Mouse (Mus musculus) forebrain, embryonic 15.5 days (tissue): ENCODE measurements around the gene Chst11. TPM values are rescaled to one million over a fixed set of nuclear protein-coding genes. Genes with fewer than 3 reads are reported as not detected.

ENCODE experiments used
- ATAC-seq: fragments of 200-750 bp; cut with Nextera tagmentation; replicated peaks from 2 replicates; pipeline ENCODE4 v1.8.0; 2017; ENCODE audit warnings: mild to moderate bottlenecking, moderate TSS enrichment, moderate library complexity
- H3K27ac ChIP-seq: fragments of 300-500 bp; sonication (generic); replicated peaks from 2 replicates; pipeline ENCODE4 v1.5.1; 2015; ENCODE audit warnings: mild to moderate bottlenecking, inconsistent platforms
- H3K27me3 ChIP-seq: fragments of 300-500 bp; sonication (generic); 2 replicates; pipeline ENCODE4 v1.6.1; 2015; ENCODE audit warnings: inconsistent platforms
- H3K36me3 ChIP-seq: fragments of 300-500 bp; sonication (generic); 2 replicates; pipeline ENCODE4 v1.6.1; 2015; ENCODE audit warnings: mild to moderate bottlenecking, inconsistent platforms
- H3K4me1 ChIP-seq: fragments of 300-500 bp; sonication (generic); 2 replicates; pipeline ENCODE4 v1.6.1; 2015; ENCODE audit warnings: inconsistent platforms
- H3K4me2 ChIP-seq: fragments of 300-500 bp; sonication (generic); replicated peaks from 2 replicates; pipeline ENCODE4 v1.6.1; 2015; ENCODE audit warnings: mild to moderate bottlenecking, inconsistent platforms
- H3K4me3 ChIP-seq: fragments of 300-500 bp; sonication (generic); 2 replicates; pipeline ENCODE4 v1.5.1; 2015; ENCODE audit warnings: mild to moderate bottlenecking, inconsistent platforms
- H3K9ac ChIP-seq: fragments of 300-500 bp; sonication (generic); replicated peaks from 2 replicates; pipeline ENCODE4 v1.6.1; 2015; ENCODE audit warnings: mild to moderate bottlenecking, inconsistent platforms
- H3K9me3 ChIP-seq: fragments of 300-500 bp; sonication (generic); 2 replicates; pipeline ENCODE4 v1.6.1; 2016; ENCODE audit warnings: inconsistent platforms
- WGBS: fragments of 180-500 bp; shearing (Covaris S2); methylation state at CpG from one replicate; pipeline ENCODE4 v1.1.7; 2015; ENCODE audit warnings: mixed read lengths; 5-methylcytosine and 5-hydroxymethylcytosine counted together
- polyA plus RNA-seq: library from polyadenylated mRNA; unstranded; fragments of >200 nt; fragmentation: Nextera tagmentation; extraction: Ambion mirVana; gene quantifications from 2 replicates; pipeline ENCODE4 v1.2.1, GENCODE M21; 2015

Gene Chst11
- polyA plus RNA-seq, 1 experiment from 2014 or later: 3.1 TPM

GRCm38 (mm10) chr10:83198692-83199091 lies 213.4 kb downstream of the Chst11 start:
- no peaks in the 10 kb centered on the region for H3K27me3 ChIP-seq
- peaks cover 6% of the 10 kb centered on the region; the same call in 1 of the 2 replicates for H3K4me1 ChIP-seq
- ATAC-seq: no peak
- H3K9me3 ChIP-seq: no peaks in the 10 kb centered on the region
- H3K4me3 ChIP-seq: no peak overlapping the region
- 87% methylated on average over 5 of the region's 5 CpGs for WGBS
- H3K27ac ChIP-seq: no peak overlapping the region
- H3K9ac ChIP-seq: no peak overlapping the region
- no peaks in the 10 kb centered on the region for H3K36me3 ChIP-seq
- no peak overlapping the region for H3K4me2 ChIP-seq

DNA sequence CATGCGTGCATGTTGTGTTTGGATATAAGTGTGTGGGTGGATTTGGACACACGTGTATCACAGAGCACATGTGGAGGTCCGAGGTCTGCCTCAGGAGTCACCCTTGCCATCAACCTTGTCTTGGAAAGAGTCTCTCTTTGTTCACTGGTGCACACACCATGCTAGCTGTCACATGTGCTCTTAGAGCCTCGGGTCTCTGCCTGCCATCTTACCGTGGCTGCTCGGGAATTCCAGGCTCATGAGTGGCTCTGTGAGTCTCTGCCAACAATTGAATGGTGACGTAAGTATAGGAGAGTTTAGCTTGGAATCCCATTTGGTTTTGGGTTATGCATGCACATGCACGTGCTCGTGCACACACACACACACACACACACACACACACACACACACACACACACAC lies 214.0 kb downstream of the Chst11 start:
- WGBS: 72% methylated on average over 9 of the region's 9 CpGs
- Histone ChIP-seq H3K4me3 (no peak overlapping the region), H3K9ac (no peak overlapping the region), H3K4me1 (peaks cover 6% of the 10 kb centered on the region; the same call in 1 of the 2 replicates), H3K9me3 (no peaks in the 10 kb centered on the region), H3K4me2 (no peak overlapping the region), H3K36me3 (no peaks in the 10 kb centered on the region), H3K27ac (no peak overlapping the region), H3K27me3 (no peaks in the 10 kb centered on the region)
- no peak for ATAC-seq

DNA sequence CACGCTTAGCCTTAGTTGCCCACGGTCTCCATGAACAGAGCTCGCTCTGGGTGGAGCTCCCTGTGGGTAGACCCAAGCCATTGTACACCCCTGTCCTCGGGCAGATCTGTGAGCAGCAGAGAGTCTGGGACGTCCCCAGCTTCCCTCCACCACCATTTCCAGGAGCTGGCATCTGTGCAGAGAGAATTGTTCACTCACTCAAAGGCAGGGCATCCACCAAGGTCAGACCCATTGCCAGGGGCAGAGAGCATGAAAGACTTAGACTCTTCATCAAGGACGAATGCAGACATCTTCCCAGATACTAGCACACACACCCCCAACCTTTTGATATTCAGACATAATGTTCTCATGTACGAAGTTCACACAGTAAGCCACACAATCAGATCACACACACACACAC lies 216.2 kb downstream of the Chst11 start:
- Histone ChIP-seq H3K4me1 (no peaks in the 10 kb centered on the region), H3K9me3 (no peaks in the 10 kb centered on the region), H3K27me3 (no peaks in the 10 kb centered on the region), H3K4me3 (no peak overlapping the region), H3K27ac (no peak overlapping the region), H3K4me2 (no peak overlapping the region), H3K9ac (no peak overlapping the region), H3K36me3 (no peaks in the 10 kb centered on the region)
- WGBS: 83% methylated on average over 7 of the region's 7 CpGs
- ATAC-seq: no peak

GRCm38 (mm10) chr10:83202906-83203702 lies 217.8 kb downstream of the Chst11 start:
- Histone ChIP-seq H3K27ac (no peak overlapping the region), H3K36me3 (no peaks in the 10 kb centered on the region), H3K4me1 (peaks cover 4% of the 10 kb centered on the region), H3K4me3 (no peak overlapping the region), H3K9me3 (no peaks in the 10 kb centered on the region), H3K27me3 (no peaks in the 10 kb centered on the region), H3K9ac (no peak overlapping the region), H3K4me2 (no peak overlapping the region)
- 89% methylated on average over 14 of the region's 14 CpGs for WGBS
- no peak for ATAC-seq

DNA sequence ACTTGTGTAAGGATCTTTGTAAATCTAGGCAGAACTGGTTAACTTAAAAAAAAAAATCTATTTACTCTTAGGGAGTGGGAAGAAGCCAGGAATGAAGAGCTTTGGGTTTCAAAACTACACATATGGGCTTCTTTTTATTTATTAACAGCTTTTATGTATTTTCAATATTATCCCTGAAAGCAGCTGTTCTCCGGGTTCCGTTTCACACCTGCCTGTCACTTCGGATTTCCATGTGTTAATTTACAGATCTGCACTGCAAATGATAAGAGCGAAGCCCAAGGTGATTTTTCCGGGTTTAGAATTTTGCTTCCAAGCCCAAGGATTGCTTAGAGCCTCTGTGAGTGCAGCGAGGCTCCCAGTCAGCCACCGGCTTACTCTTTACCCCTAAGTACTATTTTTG lies 223.1 kb downstream of the Chst11 start:
- no peak overlapping the region for H3K4me3 ChIP-seq
- ATAC-seq: no peak
- no peak overlapping the region for H3K4me2 ChIP-seq
- H3K9me3 ChIP-seq: no peaks in the 10 kb centered on the region
- no peak overlapping the region for H3K27ac ChIP-seq
- WGBS: 54% methylated on average over 7 of the region's 7 CpGs
- H3K9ac ChIP-seq: no peak overlapping the region
- H3K36me3 ChIP-seq: no peaks in the 10 kb centered on the region
- peaks cover 25% of the 10 kb centered on the region for H3K4me1 ChIP-seq
- H3K27me3 ChIP-seq: no peaks in the 10 kb centered on the region

GRCm38 (mm10) chr10:83209388-83209787 lies 224.1 kb downstream of the Chst11 start:
- no peak for ATAC-seq
- Histone ChIP-seq H3K4me3 (no peak overlapping the region), H3K4me2 (no peak overlapping the region), H3K27me3 (no peaks in the 10 kb centered on the region), H3K27ac (no peak overlapping the region), H3K9me3 (no peaks in the 10 kb centered on the region), H3K9ac (no peak overlapping the region), H3K4me1 (peaks cover 25% of the 10 kb centered on the region), H3K36me3 (no peaks in the 10 kb centered on the region)
- 75% methylated on average over 12 of the region's 12 CpGs for WGBS

DNA sequence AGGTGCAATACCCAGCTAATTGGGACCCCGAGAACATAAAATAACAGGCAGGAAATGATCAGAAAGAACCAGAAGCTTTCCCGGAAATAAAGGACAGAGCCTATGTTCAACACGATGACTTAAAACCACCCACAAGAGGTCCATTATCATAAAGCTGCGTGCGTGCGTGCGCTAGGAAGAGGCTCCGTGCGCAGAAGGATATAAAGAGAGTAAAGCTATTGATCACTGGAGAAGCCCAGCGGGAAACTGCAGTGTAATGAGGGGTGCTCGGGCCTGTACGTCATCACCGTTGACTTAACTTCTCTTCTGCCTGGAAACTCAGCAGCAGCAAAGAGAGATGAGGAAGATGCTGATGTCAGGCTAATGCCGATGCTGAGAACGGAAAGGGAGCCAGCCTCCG lies 224.8 kb downstream of the Chst11 start:
- 42% methylated on average over 16 of the region's 16 CpGs for WGBS
- Histone ChIP-seq H3K9me3 (no peaks in the 10 kb centered on the region), H3K4me3 (no peak overlapping the region), H3K4me2 (no peak overlapping the region), H3K27ac (no peak overlapping the region), H3K36me3 (no peaks in the 10 kb centered on the region), H3K27me3 (no peaks in the 10 kb centered on the region), H3K9ac (no peak overlapping the region), H3K4me1 (peaks cover 25% of the 10 kb centered on the region)
- ATAC-seq: no peak

- 12% methylated on average over 6 of the region's 6 CpGs for WGBS
- Histone ChIP-seq H3K4me3 (no peak overlapping the region), H3K27ac (no peak overlapping the region), H3K4me2 (no peak overlapping the region), H3K9me3 (no peaks in the 10 kb centered on the region), H3K27me3 (no peaks in the 10 kb centered on the region), H3K36me3 (no peaks in the 10 kb centered on the region), H3K4me1 (peaks cover 25% of the 10 kb centered on the region), H3K9ac (no peak overlapping the region)
- ATAC-seq: peak; percentile 49; the same call in 1 of the 2 replicates
These were observed 225.8 kb downstream of the Chst11 start for GRCm38 (mm10) chr10:83210968-83211583.

DNA sequence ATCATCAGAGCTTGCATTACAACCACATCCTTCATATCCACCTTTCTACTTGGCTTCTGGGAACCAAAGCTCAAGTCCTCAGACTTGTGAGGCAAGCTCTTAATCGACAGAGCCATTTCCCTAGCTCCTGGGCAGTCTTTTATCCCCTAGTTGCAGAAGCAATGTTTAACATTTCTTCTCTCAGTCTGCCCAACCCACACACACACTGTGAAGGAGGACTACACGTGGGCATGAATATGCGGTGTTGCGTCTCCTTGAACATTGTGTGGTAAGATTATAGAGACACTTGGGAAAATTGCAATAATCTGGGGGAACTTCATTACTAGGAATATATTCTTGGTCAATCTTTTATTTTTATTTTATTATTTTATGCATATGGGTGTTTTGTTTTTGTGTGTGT lies 227.3 kb downstream of the Chst11 start:
- Histone ChIP-seq H3K27me3 (no peaks in the 10 kb centered on the region), H3K4me3 (no peak overlapping the region), H3K27ac (no peak overlapping the region), H3K36me3 (no peaks in the 10 kb centered on the region), H3K9me3 (no peaks in the 10 kb centered on the region), H3K4me1 (peaks cover 25% of the 10 kb centered on the region), H3K4me2 (no peak overlapping the region), H3K9ac (no peak overlapping the region)
- WGBS: 92% methylated on average over 4 of the region's 4 CpGs
- no peak for ATAC-seq

DNA sequence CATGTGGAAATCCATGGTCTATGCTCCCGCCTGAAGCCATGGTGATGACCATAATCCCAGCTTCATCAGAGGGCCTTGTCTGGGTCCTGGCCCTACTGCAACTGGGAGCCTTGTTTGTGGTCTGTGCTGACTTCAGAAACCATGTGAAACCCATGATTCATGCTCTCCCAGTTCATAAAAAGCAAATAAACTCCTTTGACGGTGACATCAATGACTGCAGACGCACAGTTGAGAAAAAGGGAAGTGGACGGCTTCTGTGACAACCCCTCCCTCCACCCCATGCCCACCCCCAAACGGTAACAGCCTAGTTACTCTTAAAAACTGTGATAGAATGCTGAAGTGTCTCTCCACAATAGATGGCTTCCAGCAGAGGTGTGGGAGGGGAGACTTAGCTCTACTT lies 230.3 kb downstream of the Chst11 start:
- Histone ChIP-seq H3K4me1 (no peaks in the 10 kb centered on the region; the same call in 1 of the 2 replicates), H3K27me3 (no peaks in the 10 kb centered on the region), H3K4me3 (no peak overlapping the region), H3K4me2 (no peak overlapping the region), H3K27ac (no peak overlapping the region), H3K36me3 (no peaks in the 10 kb centered on the region), H3K9me3 (no peaks in the 10 kb centered on the region), H3K9ac (no peak overlapping the region)
- WGBS: 73% methylated on average over 5 of the region's 5 CpGs
- ATAC-seq: no peak

- 83% methylated on average over 5 of the region's 5 CpGs for WGBS
- no peak overlapping the region for H3K27ac ChIP-seq
- H3K27me3 ChIP-seq: no peaks in the 10 kb centered on the region
- ATAC-seq: no peak
- no peaks in the 10 kb centered on the region; the same call in 1 of the 2 replicates for H3K4me1 ChIP-seq
- no peak overlapping the region for H3K4me3 ChIP-seq
- H3K9ac ChIP-seq: no peak overlapping the region
- no peak overlapping the region for H3K4me2 ChIP-seq
- H3K36me3 ChIP-seq: no peaks in the 10 kb centered on the region
- no peaks in the 10 kb centered on the region for H3K9me3 ChIP-seq
These were observed 232.0 kb downstream of the Chst11 start for GRCm38 (mm10) chr10:83217256-83217655.

GRCm38 (mm10) chr10:83218778-83219177 lies 233.5 kb downstream of the Chst11 start:
- H3K9ac ChIP-seq: no peak overlapping the region
- no peak for ATAC-seq
- H3K4me1 ChIP-seq: no peaks in the 10 kb centered on the region; the same call in 1 of the 2 replicates
- no peaks in the 10 kb centered on the region for H3K9me3 ChIP-seq
- no peaks in the 10 kb centered on the region for H3K36me3 ChIP-seq
- WGBS: 17% methylated on average over 2 of the region's 2 CpGs
- no peak overlapping the region for H3K4me3 ChIP-seq
- H3K4me2 ChIP-seq: no peak overlapping the region
- no peak overlapping the region for H3K27ac ChIP-seq
- H3K27me3 ChIP-seq: no peaks in the 10 kb centered on the region
